Mouse (Mus musculus): Measurements from ENCODE around the gene Etl4.
"Not testable (repeated sequence)": the region's sequence is repeated elsewhere in the genome, so short reads cannot be mapped to it uniquely, and the experiment has no call there.

Gene Etl4

DNA sequence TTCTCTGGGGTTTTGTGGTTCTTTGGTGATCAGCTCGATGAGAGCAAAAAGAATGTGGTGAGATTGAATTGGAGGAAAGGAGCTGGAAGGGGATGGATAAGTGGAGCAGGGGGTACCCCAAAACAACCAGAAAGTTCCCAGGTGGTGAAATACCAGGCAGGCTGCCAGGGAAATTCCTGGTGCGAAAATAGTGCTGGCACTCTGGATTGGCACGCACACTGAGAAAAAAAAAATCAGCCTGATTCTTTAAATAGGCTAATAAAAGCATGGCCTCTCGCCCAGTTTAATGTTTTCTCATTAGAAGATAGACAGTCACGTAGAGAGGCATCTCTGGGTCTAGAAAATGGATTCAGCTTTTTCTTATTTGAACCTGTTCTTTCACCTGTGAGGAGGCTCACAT, 258.0 kb downstream of the Etl4 start:
- DNase-seq (ENCODE audit: low spot score), result no peak

GRCm38 (mm10) chr2:20168156-20168555, 258.6 kb downstream of the Etl4 start:
- DNase-seq (ENCODE audit: low spot score), result no peak

GRCm38 (mm10) chr2:20176456-20177184, 267.0 kb downstream of the Etl4 start:
- DNase-seq (ENCODE audit: low spot score), result not testable (repeated sequence)

DNA sequence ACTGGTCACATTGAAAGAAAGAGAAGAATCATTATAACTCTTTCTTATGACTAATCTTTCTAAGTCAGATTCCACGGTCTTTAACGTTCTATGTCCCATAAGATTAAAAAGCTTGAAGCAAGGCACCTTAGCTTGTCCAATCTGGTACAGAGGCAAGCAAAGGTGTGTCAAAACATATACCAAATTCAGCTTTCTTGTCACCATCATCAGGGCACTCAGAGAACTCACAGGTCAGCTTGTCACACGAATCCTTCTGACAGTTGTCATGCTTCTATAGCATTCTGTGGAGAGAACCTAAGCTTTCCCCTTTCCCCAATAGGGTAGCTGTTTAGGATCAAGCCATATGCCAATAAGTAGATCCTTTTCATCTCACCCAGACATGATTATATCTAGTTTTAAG, 267.7 kb downstream of the Etl4 start:
- not testable (repeated sequence) for DNase-seq (ENCODE audit: low spot score)

DNA sequence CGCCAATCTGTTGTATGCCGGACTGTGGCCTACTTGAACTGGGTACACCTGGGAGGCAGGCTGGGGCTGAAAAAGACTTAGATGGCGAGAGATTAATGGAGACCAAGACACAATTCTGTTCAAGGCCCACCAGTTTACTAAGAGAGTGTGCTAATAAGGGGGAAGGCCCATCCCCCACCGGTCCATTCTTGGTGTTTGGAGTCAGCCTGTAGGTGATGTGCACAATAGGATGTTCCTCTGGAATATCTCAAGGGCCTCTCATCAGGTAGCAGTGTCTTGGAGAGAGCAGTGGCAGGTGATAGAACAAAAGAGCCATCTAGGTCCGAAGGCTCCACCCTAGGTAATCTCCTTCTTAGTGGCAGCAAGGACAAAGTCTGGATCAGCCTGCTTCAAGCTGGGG, 271.0 kb downstream of the Etl4 start:
- not testable (repeated sequence) for DNase-seq (ENCODE audit: low spot score)

DNA sequence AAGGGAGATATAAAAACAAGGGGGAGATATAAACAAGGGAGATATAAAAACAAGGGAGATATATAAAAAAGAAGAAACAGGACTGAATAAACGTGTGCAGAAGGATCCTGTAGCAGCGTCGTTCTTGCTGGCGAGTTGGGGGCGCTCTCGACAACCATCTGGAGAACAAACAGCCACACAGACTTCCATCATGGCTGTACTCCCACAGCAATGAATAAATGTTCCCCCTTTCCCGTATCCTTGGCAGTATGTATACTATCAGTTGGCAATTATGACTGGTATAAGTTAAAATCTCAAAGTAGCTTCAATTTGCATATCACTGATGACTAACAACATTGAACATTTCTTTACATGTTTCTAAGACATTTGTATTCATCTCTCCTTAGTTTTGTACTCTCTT, 277.6 kb downstream of the Etl4 start:
- not testable (repeated sequence) for DNase-seq (ENCODE audit: low spot score)

DNA sequence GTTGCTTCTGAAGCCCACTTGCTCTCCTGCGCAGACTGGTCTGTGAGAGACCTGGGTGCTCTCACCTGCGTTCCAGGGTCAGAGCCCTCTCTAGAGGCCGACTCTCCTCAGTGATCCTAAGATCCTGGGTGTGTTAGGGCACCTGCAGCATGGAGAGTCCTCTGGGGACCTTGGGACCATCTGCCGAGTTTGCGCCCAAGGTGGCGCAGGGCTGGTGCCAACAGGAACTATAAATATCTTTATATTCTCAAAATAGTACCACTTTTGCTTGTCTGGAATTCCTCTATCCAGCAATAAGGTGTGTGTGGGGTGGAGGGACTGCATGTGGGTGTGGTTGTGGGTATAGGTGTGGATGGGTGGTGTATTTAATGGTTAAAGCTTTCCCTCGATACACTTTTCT, 293.4 kb downstream of the Etl4 start:
- DNase-seq (ENCODE audit: low spot score), result no peak

DNA sequence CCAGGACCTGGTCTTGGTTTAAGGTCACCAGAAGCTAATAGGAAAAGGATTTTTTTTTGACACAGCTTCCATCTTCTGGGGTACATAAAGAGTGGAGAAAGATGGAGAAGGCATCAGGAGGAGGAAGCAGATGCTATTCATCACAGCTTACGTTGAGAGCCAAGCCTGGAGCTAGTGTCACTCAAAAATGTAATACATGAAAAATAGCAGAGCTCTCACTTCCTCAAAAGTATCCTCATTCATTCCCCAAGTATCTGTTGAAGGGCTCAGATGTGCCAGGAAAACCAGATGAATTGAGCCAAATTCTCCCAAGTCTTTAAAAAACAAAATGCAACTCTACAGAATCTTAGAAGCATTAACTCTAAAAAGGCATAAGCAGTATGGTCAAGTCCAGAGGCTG, 297.1 kb downstream of the Etl4 start:
- no peak for DNase-seq (ENCODE audit: low spot score)

DNA sequence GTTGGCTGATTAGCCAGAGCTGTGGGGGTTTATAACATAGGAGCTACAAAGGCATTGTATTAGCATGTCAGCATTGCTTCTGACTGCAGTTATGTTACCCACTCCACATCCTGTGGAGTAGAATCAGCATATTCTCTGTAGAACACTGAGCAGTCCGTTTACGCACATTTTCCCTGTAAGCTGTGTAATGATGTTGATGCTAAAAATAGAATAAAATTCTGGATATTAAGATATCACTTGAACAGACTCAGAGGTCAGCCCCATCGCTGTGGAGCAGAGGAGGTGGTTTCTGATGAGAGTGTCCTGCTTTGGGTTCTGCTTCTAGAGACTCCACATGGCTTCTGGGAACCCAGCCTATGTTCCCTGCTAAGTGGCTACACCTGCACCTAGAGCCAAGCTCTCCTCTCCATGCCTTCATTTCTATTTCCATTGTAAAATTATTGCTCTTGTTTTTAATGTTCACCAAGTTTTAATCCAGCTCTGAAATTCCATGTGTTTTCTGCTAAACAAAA, 299.2 kb downstream of the Etl4 start:
- no peak for DNase-seq (ENCODE audit: low spot score)

- no peak for DNase-seq (ENCODE audit: low spot score)
These were observed 299.8 kb downstream of the Etl4 start for GRCm38 (mm10) chr2:20209359-20209758.

GRCm38 (mm10) chr2:20216275-20216674, 306.7 kb downstream of the Etl4 start:
- DNase-seq (ENCODE audit: low spot score), result no peak

- no peak for DNase-seq (ENCODE audit: low spot score)
These were observed 307.3 kb downstream of the Etl4 start for GRCm38 (mm10) chr2:20216686-20217437.

GRCm38 (mm10) chr2:20231371-20231770, 321.8 kb downstream of the Etl4 start:
- no peak for DNase-seq (ENCODE audit: low spot score)

- DNase-seq (ENCODE audit: low spot score), result no peak
These were observed 338.6 kb downstream of the Etl4 start for GRCm38 (mm10) chr2:20248043-20248664.

- DNase-seq (ENCODE audit: low spot score), result no peak
These were observed 339.8 kb downstream of the Etl4 start for GRCm38 (mm10) chr2:20249403-20249802.

GRCm38 (mm10) chr2:20276124-20276523, 366.5 kb downstream of the Etl4 start:
- no peak for DNase-seq (ENCODE audit: low spot score)

GRCm38 (mm10) chr2:20281903-20282302, 372.3 kb downstream of the Etl4 start:
- DNase-seq (ENCODE audit: low spot score), result no peak

GRCm38 (mm10) chr2:20284425-20284824, 374.8 kb downstream of the Etl4 start:
- no peak for DNase-seq (ENCODE audit: low spot score)

DNA sequence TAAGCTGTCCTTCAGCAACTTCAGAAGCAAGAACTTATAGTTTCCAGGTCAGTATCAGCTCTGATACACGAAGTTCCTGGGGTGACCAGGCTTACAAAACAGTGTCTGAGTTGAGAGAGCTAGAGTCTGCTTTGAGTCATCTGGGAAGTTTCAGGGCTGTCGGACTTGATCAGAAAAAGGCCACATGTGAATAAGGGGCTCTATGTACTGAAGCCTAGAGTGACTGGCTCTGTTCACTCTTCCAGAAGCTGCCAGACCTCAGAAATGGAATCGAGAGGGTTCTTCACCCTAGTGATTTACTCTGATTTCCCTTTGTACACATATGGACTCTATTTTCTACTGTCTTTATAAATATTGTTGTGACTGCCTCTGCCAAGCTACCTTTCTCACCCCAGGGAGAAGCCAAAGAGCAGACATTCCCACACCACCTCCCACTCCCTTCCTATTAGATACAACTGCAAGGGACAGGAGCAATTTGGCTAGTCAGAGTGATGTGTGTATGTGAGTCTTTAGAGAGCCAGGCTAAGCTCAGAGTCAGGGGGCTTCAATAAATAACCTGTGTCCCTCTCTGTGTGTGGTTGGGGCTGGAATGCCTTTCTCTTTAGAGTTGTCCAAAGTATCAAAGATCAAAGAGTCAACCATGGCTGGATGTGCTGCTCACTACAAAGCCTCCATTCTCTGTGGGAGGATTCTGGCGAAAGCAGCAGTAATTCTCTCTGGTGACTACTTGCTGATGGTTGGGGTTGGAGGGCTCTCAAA, 381.6 kb downstream of the Etl4 start:
- no peak for DNase-seq (ENCODE audit: low spot score)

GRCm38 (mm10) chr2:20291741-20292110, 382.1 kb downstream of the Etl4 start:
- DNase-seq (ENCODE audit: low spot score), result no peak

GRCm38 (mm10) chr2:20293336-20293735, 383.8 kb downstream of the Etl4 start:
- no peak for DNase-seq (ENCODE audit: low spot score)

DNA sequence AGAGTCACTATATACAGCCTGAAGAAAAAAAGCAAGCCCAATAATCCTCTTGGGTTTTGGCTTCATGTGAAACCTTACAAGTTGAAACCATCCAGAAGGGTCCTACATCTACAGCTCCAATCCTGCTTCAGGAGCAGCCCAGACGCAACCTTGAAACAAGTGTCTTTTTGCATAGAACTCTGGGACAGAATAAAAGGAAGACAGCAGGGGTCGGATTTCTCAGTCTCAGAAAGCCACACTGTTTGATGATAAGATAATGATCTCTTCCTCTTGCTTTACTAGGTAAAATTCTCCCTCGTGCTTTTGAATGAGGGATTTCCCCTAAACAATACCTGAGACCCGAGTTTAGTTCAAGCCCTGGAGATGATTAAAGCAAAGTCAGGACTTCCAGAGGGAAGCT, 385.0 kb downstream of the Etl4 start:
- no peak for DNase-seq (ENCODE audit: low spot score)
